Mouse (Mus musculus): ENCODE data around the gene Kbtbd2.

Kbtbd2 gene
- long read RNA-seq, experiment 1, partial matches to known transcripts, result 2 of 7 reads
- long read RNA-seq, experiment 1, other reads (novel, unspliced or antisense), result 1 of 7 reads
- long read RNA-seq, experiment 2, transcript Kbtbd2-202 (4 exons, 3,816 nt), result major isoform, 8 of 12 reads
- long read RNA-seq, experiment 2, partial matches to known transcripts, result 2 of 12 reads
- long read RNA-seq, experiment 2, other reads (novel, unspliced or antisense), result 2 of 12 reads

DNA sequence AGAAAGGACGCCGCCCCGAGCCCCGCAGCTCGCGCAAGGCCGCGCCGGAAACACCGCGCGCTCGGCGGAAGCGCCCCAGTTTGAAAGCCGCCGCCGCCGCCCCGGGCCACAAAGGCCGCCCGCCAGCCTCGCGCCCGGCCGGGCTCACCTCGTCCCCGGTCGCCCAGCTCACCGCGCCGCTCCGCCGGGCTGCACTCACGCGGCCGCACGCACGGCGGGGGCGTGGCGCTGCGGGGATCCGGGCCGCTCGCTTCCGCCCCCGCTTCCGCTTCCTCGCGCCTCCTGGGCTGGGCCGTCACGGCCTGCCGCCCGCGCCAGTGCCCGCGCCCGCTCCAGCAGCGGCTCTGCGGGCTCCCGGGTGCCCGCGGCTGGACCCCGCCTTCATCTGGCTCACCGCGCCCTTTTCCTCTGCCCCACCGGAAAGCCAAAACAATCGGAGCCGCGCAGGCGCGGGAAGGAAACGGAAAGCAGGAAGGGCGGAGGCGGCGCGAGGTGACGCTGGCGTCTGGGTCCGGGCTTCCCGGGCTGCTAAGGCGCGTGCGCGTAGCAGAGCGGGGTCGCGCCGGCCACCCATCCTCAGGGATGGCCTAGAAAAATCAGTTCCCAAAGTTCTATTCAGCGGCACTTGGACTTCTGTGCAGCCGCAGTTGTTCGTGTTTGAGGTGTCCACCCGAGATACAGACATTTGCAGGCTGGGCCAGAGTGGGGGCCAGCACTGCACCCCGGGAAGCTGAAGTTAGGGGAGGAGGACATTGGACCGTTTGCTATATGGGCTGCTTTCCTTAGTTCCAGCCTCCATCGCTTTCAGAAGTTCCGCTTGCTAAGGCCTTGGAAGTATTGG, at the start of gene Kbtbd2:
Gene Kbtbd2, minus strand, starts transcription at position 503 of the 841 bp plus-strand sequence.
- intact Hi-C loops (cut with DNase I), result loop anchor here (5.0 kb wide), 1 partner anchor 80 kb away; no protein-coding TSS in a partner anchor

- intact Hi-C loops (cut with DNase I), result no loop called here
Observed at GRCm38 (mm10) chr6:56844365-56844764, 46.8 kb upstream of the Kbtbd2 start.

DNA sequence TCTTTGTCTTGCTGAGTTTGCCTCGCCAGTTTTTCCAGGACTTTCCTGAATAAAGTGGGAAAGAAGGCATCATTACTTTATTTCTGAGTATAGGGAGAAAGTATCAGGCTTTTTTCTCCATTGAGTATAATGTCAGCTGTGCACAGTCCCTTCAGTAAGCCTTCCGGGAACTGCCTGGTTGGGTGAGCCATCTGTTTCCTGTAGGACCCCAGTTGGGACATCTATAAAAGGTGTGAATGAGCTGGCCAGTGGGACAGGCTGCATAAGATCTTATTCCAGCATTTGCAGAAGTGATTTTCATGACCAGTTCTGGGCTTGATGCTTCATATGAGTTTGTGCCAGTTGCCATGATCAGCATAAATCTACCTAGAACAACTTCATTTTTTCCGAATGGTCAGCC, 45.6 kb upstream of the Kbtbd2 start:
- intact Hi-C loops (cut with DNase I), result no loop called here

- intact Hi-C loops (cut with DNase I), result no loop called here
Observed at GRCm38 (mm10) chr6:56837621-56838020, 40.0 kb upstream of the Kbtbd2 start.

- intact Hi-C loops (cut with DNase I), result no loop called here
Observed at GRCm38 (mm10) chr6:56837166-56837565, 39.6 kb upstream of the Kbtbd2 start.

- intact Hi-C loops (cut with DNase I), result no loop called here
Observed at GRCm38 (mm10) chr6:56835532-56835931, 37.9 kb upstream of the Kbtbd2 start.

- intact Hi-C loops (cut with DNase I), result no loop called here
Observed at GRCm38 (mm10) chr6:56834769-56835168, 37.2 kb upstream of the Kbtbd2 start.

GRCm38 (mm10) chr6:56832830-56833229, 35.2 kb upstream of the Kbtbd2 start:
- intact Hi-C loops (cut with DNase I), result no loop called here

DNA sequence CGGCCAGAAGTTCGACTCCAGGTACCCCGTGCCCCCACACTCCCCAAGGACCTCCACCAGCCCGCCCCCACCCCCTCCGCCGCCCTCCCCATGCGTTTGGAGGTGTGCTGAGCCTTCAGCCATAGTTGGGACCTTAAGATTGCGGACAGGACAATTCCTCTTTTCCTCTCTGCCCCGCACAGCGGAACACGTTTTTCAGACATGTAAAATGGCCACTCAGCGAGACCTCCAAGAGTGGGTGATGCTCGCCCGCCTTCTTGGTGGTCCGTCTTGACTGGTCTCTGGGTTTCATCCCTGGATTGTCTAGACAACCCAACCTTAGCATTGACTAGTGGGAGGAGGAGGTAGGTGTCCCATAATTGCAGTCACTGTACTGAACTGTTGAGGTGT, 34.8 kb upstream of the Kbtbd2 start:
- intact Hi-C loops (cut with DNase I), result no loop called here

DNA sequence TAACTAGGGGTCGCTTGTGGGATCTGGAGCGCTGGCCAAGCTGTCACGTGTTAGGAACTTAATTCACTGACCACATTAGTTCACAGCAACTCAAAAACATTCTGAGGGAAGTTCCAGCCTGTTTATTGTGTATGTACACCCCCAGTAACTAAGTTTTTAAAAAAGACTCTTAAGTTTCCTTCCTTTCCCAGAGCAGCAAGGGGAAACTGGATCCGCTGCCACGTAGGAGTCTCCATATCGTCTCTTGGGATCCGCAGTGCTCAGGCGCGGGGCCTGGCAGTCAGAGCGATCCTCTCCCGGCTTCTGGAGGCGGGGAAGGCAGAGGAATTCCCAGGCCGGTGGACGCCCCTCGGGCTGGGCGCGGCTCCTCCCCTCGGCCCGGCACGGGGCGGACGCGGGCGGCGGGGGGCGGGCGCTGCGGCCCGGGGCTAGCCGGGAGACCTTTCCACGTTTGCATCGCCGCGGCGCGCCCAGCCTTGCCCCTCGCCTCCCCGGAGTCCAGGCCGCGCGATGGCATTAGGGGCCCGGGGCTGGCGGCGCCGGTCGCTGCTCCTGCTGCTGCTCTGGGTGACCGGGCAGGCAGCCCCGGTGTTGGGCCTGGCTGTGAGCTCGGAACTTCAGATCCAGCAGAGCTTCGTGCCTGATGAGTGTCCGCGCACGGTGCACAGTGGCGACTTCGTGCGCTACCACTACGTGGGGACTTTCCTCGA, 34.2 kb upstream of the Kbtbd2 start, which contains the start of gene Fkbp9:
Gene Fkbp9, plus strand, starts transcription at position 363 of the 710 bp plus-strand sequence.
- intact Hi-C loops (cut with DNase I), result no loop called here

GRCm38 (mm10) chr6:56825657-56826056, 28.0 kb upstream of the Kbtbd2 start:
- intact Hi-C loops (cut with DNase I), result no loop called here

DNA sequence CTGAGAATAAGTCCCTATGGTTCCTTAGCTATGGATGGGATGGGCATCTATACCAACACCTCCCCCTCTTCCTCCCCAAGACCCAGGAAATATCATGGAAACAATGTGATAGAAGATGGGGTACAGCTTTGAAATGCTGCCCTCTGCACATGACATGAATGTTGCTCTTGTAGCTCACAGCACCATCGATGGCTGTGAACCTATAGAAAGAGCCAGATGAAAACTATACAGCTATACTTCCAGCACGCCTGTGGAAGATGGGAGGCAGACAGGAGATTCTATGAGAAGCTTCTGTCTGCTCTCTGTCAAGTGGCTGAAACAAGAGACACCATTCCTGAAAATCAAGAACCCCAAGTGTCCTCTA, 21.5 kb upstream of the Kbtbd2 start:
- intact Hi-C loops (cut with DNase I), result no loop called here

- intact Hi-C loops (cut with DNase I), result no loop called here
Observed at GRCm38 (mm10) chr6:56818436-56819123, 21.0 kb upstream of the Kbtbd2 start.

- intact Hi-C loops (cut with DNase I), result no loop called here
Observed at GRCm38 (mm10) chr6:56813332-56813731, 15.7 kb upstream of the Kbtbd2 start.

- intact Hi-C loops (cut with DNase I), result loop anchor here (2.0 to 5.0 kb wide), 2 partner anchors 100 to 764 kb away; no protein-coding TSS in a partner anchor
Observed at GRCm38 (mm10) chr6:56808656-56809055, 11.0 kb upstream of the Kbtbd2 start.

GRCm38 (mm10) chr6:56806195-56806594, 8.6 kb upstream of the Kbtbd2 start:
- intact Hi-C loops (cut with DNase I), result loop anchor here (5.0 kb wide), 1 partner anchor 766 kb away; no protein-coding TSS in a partner anchor

- intact Hi-C loops (cut with DNase I), result loop anchor here (5.0 kb wide), 1 partner anchor 767 kb away; no protein-coding TSS in a partner anchor
Observed at GRCm38 (mm10) chr6:56805026-56805425, 7.4 kb upstream of the Kbtbd2 start.

DNA sequence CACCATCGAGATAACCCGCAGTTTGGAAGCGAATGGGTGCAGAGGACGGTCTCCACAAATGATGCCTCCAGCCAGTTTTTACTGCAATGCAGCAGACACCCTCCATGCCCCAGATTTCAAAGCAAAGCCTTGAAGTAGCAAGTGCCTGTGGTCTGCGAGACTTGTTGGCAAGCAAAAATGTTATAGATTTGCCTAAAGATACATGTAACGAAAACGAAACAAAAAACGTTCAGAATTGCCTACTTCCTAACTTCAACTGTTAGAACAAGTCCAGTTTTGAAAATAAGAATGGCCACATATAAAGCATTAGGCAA, 496 bp upstream of the Kbtbd2 start:
- intact Hi-C loops (cut with DNase I), result loop anchor here (5.0 kb wide), 1 partner anchor 81 kb away; no protein-coding TSS in a partner anchor

DNA sequence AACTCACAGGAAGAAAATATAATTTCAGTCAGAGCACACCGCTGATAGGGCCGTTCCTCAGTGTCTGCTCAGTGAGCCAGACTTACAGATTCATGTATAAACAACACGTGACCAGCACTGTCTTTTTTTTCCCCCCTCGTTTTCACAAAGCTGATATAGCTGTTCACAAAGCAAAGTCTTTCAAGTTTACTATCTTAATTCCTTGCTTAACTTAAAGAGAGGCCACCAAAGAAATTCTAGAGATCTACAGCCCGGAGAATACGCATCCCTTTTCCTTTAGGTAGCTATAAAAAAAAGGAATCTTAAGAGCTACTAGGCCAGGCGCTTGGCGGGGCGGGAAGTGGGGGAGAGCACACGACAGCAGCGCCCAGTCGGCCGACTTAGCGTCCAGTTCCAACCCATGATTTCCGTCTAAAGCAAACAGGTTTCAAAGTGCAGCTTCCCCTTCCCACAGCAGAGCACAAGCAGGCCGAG, 908 bp downstream of the Kbtbd2 start:
- intact Hi-C loops (cut with DNase I), result loop anchor here (5.0 kb wide), 1 partner anchor 79 kb away; no protein-coding TSS in a partner anchor

- intact Hi-C loops (cut with DNase I), result loop anchor here (5.0 kb wide), 1 partner anchor 79 kb away; no protein-coding TSS in a partner anchor
Observed at GRCm38 (mm10) chr6:56796232-56796631, 1.4 kb downstream of the Kbtbd2 start.

- intact Hi-C loops (cut with DNase I), result loop anchor here (5.0 kb wide), 1 partner anchor 78 kb away; no protein-coding TSS in a partner anchor
Observed at GRCm38 (mm10) chr6:56794834-56795233, 2.8 kb downstream of the Kbtbd2 start.
